Mouse (Mus musculus) B cell, adult 62 days (primary cell): ENCODE data around the gene Olfr608. TPM values are rescaled to one million over a fixed set of nuclear protein-coding genes. Genes with fewer than 3 reads are reported as not detected.

Experiments used
- total RNA-seq: library from RNA; stranded (reverse); gene quantifications from 4 replicates; pipeline ENCODE4 v1.2.4, GENCODE M21; 2023

Olfr608 gene
- not detected in 4 replicates for total RNA-seq

DNA sequence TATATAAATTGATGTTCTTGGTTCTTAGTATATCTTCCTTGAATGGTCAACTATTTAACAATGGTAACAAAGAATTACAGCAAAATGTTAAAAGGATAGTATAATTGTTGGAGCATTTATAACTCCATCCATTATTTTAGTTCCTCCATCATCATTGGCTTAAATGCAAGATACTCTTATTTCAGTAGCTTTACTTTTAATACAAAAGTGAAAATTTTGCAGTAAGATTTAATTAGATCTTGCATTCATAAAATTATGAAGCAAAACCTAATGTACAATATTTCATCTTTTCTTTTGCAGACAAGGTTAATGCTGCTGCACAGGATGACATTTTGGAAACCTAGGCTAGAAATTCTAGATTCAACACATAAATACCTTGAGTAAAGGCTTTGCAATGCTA, at the start of gene Olfr608:
Gene Olfr608, plus strand, starts transcription at position 301 of the 400 bp plus-strand sequence.

GRCm38 (mm10) chr7:103445339-103445738, 24.3 kb upstream of the Olfr608 start, which contains the start of gene Olfr605:
TSS of gene Olfr605 (minus strand) at chr7:103445439.

DNA sequence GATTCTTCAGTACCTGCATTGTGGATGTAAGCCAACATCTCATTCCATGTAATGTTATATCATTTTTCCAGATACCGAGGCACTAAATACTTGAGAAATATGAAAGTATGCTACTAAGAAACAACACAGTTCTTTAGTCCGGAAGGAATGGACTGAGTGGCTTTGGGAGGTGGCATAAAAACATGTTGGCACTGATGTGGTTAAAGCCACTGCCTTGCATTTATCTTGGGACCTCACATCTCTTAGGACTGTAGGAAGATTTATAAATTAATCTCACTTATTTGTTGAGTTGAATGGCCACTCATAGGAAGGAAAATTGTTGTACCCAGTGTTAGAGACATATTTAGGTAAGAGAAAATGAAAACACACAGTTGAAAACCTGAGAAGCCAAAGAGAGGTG, 20.9 kb upstream of the Olfr608 start, which contains the start of gene Olfr606:
Gene Olfr606, plus strand, starts transcription at position 301 of the 400 bp plus-strand sequence.

GRCm38 (mm10) chr7:103497962-103498361, 28.3 kb downstream of the Olfr608 start, which contains the start of gene Olfr609:
TSS of gene Olfr609 (minus strand) at chr7:103498062.

DNA sequence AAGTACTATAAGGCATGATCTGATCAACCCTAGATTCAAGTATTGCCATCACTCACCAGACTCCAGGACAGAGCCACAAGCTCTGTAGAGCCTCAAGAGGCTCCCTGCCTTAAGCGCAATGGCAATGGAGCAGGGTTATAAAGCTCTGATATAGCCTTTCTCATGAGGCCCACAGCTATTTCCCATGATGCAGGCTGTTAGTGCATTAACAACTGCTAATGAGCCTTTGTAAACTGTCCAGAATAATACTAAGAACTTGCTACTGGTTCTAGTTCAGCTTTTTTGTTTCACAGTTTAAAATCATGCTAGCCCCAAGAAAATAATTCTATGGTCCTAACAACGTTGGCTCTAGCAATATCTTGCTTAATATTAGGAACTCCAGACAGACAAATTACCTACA, 42.3 kb downstream of the Olfr608 start, which contains the start of gene Olfr610:
Gene Olfr610, minus strand, starts transcription at position 101 of the 400 bp plus-strand sequence.

GRCm38 (mm10) chr7:103520746-103521145, 51.1 kb downstream of the Olfr608 start, which contains the start of gene Olfr611:
TSS of gene Olfr611 (minus strand) at chr7:103520846.

Other genes starting within 250 kb of the Olfr608 start
- gene Usp17ld, start 217.4 kb upstream of the Olfr608 start, total RNA-seq = not detected in 4 replicates
- gene Olfr596, start 164.2 kb upstream of the Olfr608 start, total RNA-seq = not detected in 4 replicates
- gene Olfr597, start 153.6 kb upstream of the Olfr608 start, total RNA-seq = not detected in 4 replicates
- not detected in 4 replicates for gene Olfr598, start 146.3 kb upstream of the Olfr608 start, total RNA-seq
- not detected in 4 replicates for gene Olfr599, start 134.0 kb upstream of the Olfr608 start, total RNA-seq
- not detected in 4 replicates for gene Olfr600, start 120.2 kb upstream of the Olfr608 start, total RNA-seq
- gene Olfr601, start 107.2 kb upstream of the Olfr608 start, total RNA-seq = not detected in 4 replicates
- gene Olfr603, start 83.7 kb upstream of the Olfr608 start, total RNA-seq = not detected in 4 replicates
- not detected in 4 replicates for gene Usp17lc, start 54.8 kb upstream of the Olfr608 start, total RNA-seq
- not detected in 4 replicates for gene Olfr605, start 24.4 kb upstream of the Olfr608 start, total RNA-seq
- not detected in 4 replicates for gene Olfr606, start 20.8 kb upstream of the Olfr608 start, total RNA-seq
- not detected in 4 replicates for gene Olfr607, start 5.7 kb upstream of the Olfr608 start, total RNA-seq
- gene Olfr609, start 28.2 kb downstream of the Olfr608 start, total RNA-seq = not detected in 4 replicates
- gene Olfr610, start 42.2 kb downstream of the Olfr608 start, total RNA-seq = not detected in 4 replicates
- not detected in 4 replicates for gene Olfr611, start 51.0 kb downstream of the Olfr608 start, total RNA-seq
- gene Olfr612, start 72.8 kb downstream of the Olfr608 start, total RNA-seq = not detected in 4 replicates
- gene Olfr613, start 78.2 kb downstream of the Olfr608 start, total RNA-seq = not detected in 4 replicates
- not detected in 4 replicates for gene Olfr615, start 86.2 kb downstream of the Olfr608 start, total RNA-seq
- not detected in 4 replicates for gene Olfr616, start 99.3 kb downstream of the Olfr608 start, total RNA-seq
- not detected in 4 replicates for gene Olfr617, start 103.2 kb downstream of the Olfr608 start, total RNA-seq
- not detected in 4 replicates for gene Olfr618, start 120.2 kb downstream of the Olfr608 start, total RNA-seq
- gene Olfr619, start 130.7 kb downstream of the Olfr608 start, total RNA-seq = not detected in 4 replicates
- gene Olfr620, start 142.7 kb downstream of the Olfr608 start, total RNA-seq = not detected in 4 replicates
- gene Olfr622, start 172.8 kb downstream of the Olfr608 start, total RNA-seq = not detected in 4 replicates
- gene Olfr623, start 193.8 kb downstream of the Olfr608 start, total RNA-seq = not detected in 4 replicates
- not detected in 4 replicates for gene Olfr624, start 201.3 kb downstream of the Olfr608 start, total RNA-seq
- gene Olfr625-ps1, start 212.8 kb downstream of the Olfr608 start, total RNA-seq = not detected in 4 replicates
- gene Olfr243, start 244.8 kb downstream of the Olfr608 start, total RNA-seq = not detected in 4 replicates